Mouse (Mus musculus) heart, embryonic 14.5 days (tissue): ENCODE data around the gene Dhx34. TPM values are rescaled to one million over a fixed set of nuclear protein-coding genes. Genes with fewer than 3 reads are reported as not detected.
"Not testable (repeated sequence)": the region's sequence is repeated elsewhere in the genome, so short reads cannot be mapped to it uniquely, and the experiment has no call there.

Experiments
- ATAC-seq: fragments of 200-750 bp; cut with Nextera tagmentation; 2 replicates; pipeline ENCODE4 v1.8.0; 2017; ENCODE audit warnings: low read depth, moderate TSS enrichment; ENCODE audit not compliant: insufficient number of reproducible peaks, insufficient read depth, low FRiP score
- H3K27ac ChIP-seq, 2 experiments: fragments of 200-500 bp in 1 of 2; fragments of 300-500 bp in 1 of 2; sonication (generic) in 1 of 2; replicated peaks in 1 of 2; 2 replicates each; pipeline ENCODE4 v1.5.1; 2012 to 2014; ENCODE audit warnings: low read depth in 2 of 2, low read length in 2 of 2, control low read depth in 1 of 2, mild to moderate bottlenecking in 1 of 2, mixed read lengths in 1 of 2; ENCODE audit not compliant: control insufficient read depth in 1 of 2, insufficient read depth in 1 of 2
- H3K27me3 ChIP-seq: fragments of 300-500 bp; sonication (generic); 2 replicates; pipeline ENCODE4 v1.6.1; 2014; ENCODE audit warnings: mild to moderate bottlenecking, low read length, control low read depth; ENCODE audit not compliant: control insufficient read depth, insufficient read depth
- H3K36me3 ChIP-seq: fragments of 300-500 bp; sonication (generic); 2 replicates; pipeline ENCODE4 v1.6.1; 2014; ENCODE audit warnings: mild to moderate bottlenecking, control low read depth, low read length, mixed read lengths; ENCODE audit not compliant: control insufficient read depth, insufficient read depth
- H3K4me1 ChIP-seq, 2 experiments: fragments of 200-500 bp in 1 of 2; fragments of 300-500 bp in 1 of 2; sonication (generic) in 1 of 2; 2 replicates each; pipeline ENCODE4 v1.6.1; 2012 to 2014; ENCODE audit warnings: low read length in 2 of 2, control low read depth in 1 of 2, mixed read lengths in 1 of 2; ENCODE audit not compliant: control insufficient read depth in 2 of 2, insufficient read depth in 2 of 2
- H3K4me2 ChIP-seq: fragments of 300-500 bp; sonication (generic); 2 replicates; pipeline ENCODE4 v1.6.1; 2014; ENCODE audit warnings: mild to moderate bottlenecking, low read length
- H3K4me3 ChIP-seq, 2 experiments: fragments of 200-500 bp in 1 of 2; fragments of 300-500 bp in 1 of 2; sonication (generic) in 1 of 2; 2 replicates each; pipeline ENCODE4 v1.5.1; 2012 to 2014; ENCODE audit warnings: low read length in 2 of 2, mild to moderate bottlenecking in 2 of 2, control low read depth in 1 of 2, low read depth in 1 of 2, moderate library complexity in 1 of 2; ENCODE audit not compliant: control insufficient read depth in 1 of 2, insufficient read depth in 1 of 2
- H3K9ac ChIP-seq: fragments of 300-500 bp; sonication (generic); 2 replicates; pipeline ENCODE4 v1.6.1; 2014; ENCODE audit warnings: mild to moderate bottlenecking, low read length
- H3K9me3 ChIP-seq: fragments of 300-500 bp; sonication (generic); 2 replicates; pipeline ENCODE4 v1.6.1; 2016; ENCODE audit warnings: low read length, control low read depth; ENCODE audit not compliant: control insufficient read depth
- WGBS: fragments of 180-500 bp; shearing (Covaris S2); extraction: QIAGEN DNeasy Blood & Tissue Kit; methylation state at CpG from one replicate; pipeline ENCODE4 v1.1.7; 2014; 5-methylcytosine and 5-hydroxymethylcytosine counted together
- polyA plus RNA-seq: library from polyadenylated mRNA; unstranded; fragments of >200 nt; fragmentation: Nextera tagmentation; extraction: Ambion mirVana; gene quantifications from 2 replicates; pipeline ENCODE4 v1.2.1, GENCODE M21; 2014

Gene Dhx34
- polyA plus RNA-seq, 1 experiment from 2014 or later, result 7.8 TPM

GRCm38 (mm10) chr7:16259110-16259590 is 37.3 kb upstream of the Dhx34 start, which contains the start of gene C5ar1:
TSS of gene C5ar1 (minus strand) at chr7:16259540.
- no peak within 1 kb of the TSS for H3K4me3 ChIP-seq
- no peak for ATAC-seq
- WGBS, result 86% methylated on average over 5 of the region's 5 CpGs
- H3K4me2 ChIP-seq, result no peak within 1 kb of the TSS
- H3K27ac ChIP-seq, result no peak within 1 kb of the TSS
- no peaks in the 10 kb centered on the region for H3K9me3 ChIP-seq
- H3K27me3 ChIP-seq, result no peaks in the 10 kb centered on the region
- H3K9ac ChIP-seq, result no peak within 1 kb of the TSS
- H3K36me3 ChIP-seq, result no peaks in the 10 kb centered on the region
- H3K4me1 ChIP-seq, result no peaks in the 10 kb centered on the region

GRCm38 (mm10) chr7:16257830-16258229 is 36.0 kb upstream of the Dhx34 start:
- Histone ChIP-seq H3K27ac (no peak overlapping the region), H3K36me3 (no peaks in the 10 kb centered on the region), H3K4me1 (no peaks in the 10 kb centered on the region), H3K4me2 (no peak overlapping the region), H3K9me3 (no peaks in the 10 kb centered on the region), H3K9ac (no peak overlapping the region), H3K27me3 (no peaks in the 10 kb centered on the region), H3K4me3 (no peak overlapping the region)
- no peak for ATAC-seq
- 82% methylated on average over 11 of the region's 11 CpGs for WGBS

GRCm38 (mm10) chr7:16255963-16256362 is 34.1 kb upstream of the Dhx34 start:
- H3K27me3 ChIP-seq, H3K27ac ChIP-seq, H3K9me3 ChIP-seq, H3K4me3 ChIP-seq, H3K4me2 ChIP-seq, ATAC-seq, H3K36me3 ChIP-seq, H3K4me1 ChIP-seq, H3K9ac ChIP-seq: not testable (repeated sequence)
- WGBS, result 76% methylated on average over 4 of the region's 4 CpGs

GRCm38 (mm10) chr7:16254195-16254594 is 32.4 kb upstream of the Dhx34 start:
- H3K27ac ChIP-seq, result no peak overlapping the region
- H3K4me2 ChIP-seq, result no peak overlapping the region
- no peaks in the 10 kb centered on the region for H3K4me1 ChIP-seq
- no peaks in the 10 kb centered on the region for H3K27me3 ChIP-seq
- ATAC-seq, result no peak
- H3K4me3 ChIP-seq, result no peak overlapping the region
- no peaks in the 10 kb centered on the region for H3K36me3 ChIP-seq
- WGBS, result 39% methylated on average over 4 of the region's 4 CpGs
- H3K9ac ChIP-seq, result no peak overlapping the region
- H3K9me3 ChIP-seq, result no peaks in the 10 kb centered on the region

- H3K4me2 ChIP-seq, result no peak overlapping the region
- H3K27me3 ChIP-seq, result no peaks in the 10 kb centered on the region
- no peaks in the 10 kb centered on the region for H3K4me1 ChIP-seq
- no peaks in the 10 kb centered on the region for H3K9me3 ChIP-seq
- 73% methylated on average over 5 of the region's 5 CpGs for WGBS
- no peak overlapping the region for H3K9ac ChIP-seq
- no peak overlapping the region for H3K4me3 ChIP-seq
- no peaks in the 10 kb centered on the region for H3K36me3 ChIP-seq
- no peak for ATAC-seq
- no peak overlapping the region for H3K27ac ChIP-seq
Observed at GRCm38 (mm10) chr7:16250687-16251086, 28.9 kb upstream of the Dhx34 start.

- no peak overlapping the region for H3K9ac ChIP-seq
- ATAC-seq, result no peak
- WGBS, result 30% methylated on average over 3 of the region's 4 CpGs
Observed at GRCm38 (mm10) chr7:16245958-16246357, 24.1 kb upstream of the Dhx34 start.

GRCm38 (mm10) chr7:16244067-16244466 is 22.2 kb upstream of the Dhx34 start, which contains the start of gene C5ar2:
TSS of gene C5ar2 (minus strand) at chr7:16244154.
- 0 out of 4 replicates have a peak within 1 kb of the TSS, but pooled peaks of 1 of the 2 experiments have one; percentile 41 for H3K27ac ChIP-seq
- H3K27me3 ChIP-seq, result no peaks in the 10 kb centered on the region
- H3K9me3 ChIP-seq, result no peaks in the 10 kb centered on the region
- no peak within 1 kb of the TSS for H3K4me2 ChIP-seq
- 56% methylated on average over 5 of the region's 5 CpGs for WGBS
- H3K9ac ChIP-seq, result no peak within 1 kb of the TSS
- no peaks in the 10 kb centered on the region for H3K36me3 ChIP-seq
- H3K4me1 ChIP-seq, result no peaks in the 10 kb centered on the region
- no peak for ATAC-seq
- H3K4me3 ChIP-seq, result no peak within 1 kb of the TSS

More at GRCm38 (mm10) chr7:16245958-16246357, 24.1 kb upstream of the Dhx34 start:
- H3K36me3 ChIP-seq, result no peaks in the 10 kb centered on the region
- no peak overlapping the region for H3K27ac ChIP-seq
- no peaks in the 10 kb centered on the region for H3K9me3 ChIP-seq
- H3K4me1 ChIP-seq, result no peaks in the 10 kb centered on the region
- H3K27me3 ChIP-seq, result no peaks in the 10 kb centered on the region
- no peak overlapping the region for H3K4me2 ChIP-seq
- no peak overlapping the region for H3K4me3 ChIP-seq

- Histone ChIP-seq H3K4me3 (no peak overlapping the region), H3K9ac (no peak overlapping the region), H3K36me3 (no peaks in the 10 kb centered on the region), H3K4me2 (no peak overlapping the region), H3K4me1 (no peaks in the 10 kb centered on the region), H3K27ac (no peak overlapping the region), H3K9me3 (no peaks in the 10 kb centered on the region), H3K27me3 (no peaks in the 10 kb centered on the region)
- 77% methylated on average over 6 of the region's 6 CpGs for WGBS
- no peak for ATAC-seq
Observed at GRCm38 (mm10) chr7:16242198-16242597, 20.4 kb upstream of the Dhx34 start.
